Comparison of ENCODE assay signal across 8 mouse cellular contexts in the genomic region with DNA sequence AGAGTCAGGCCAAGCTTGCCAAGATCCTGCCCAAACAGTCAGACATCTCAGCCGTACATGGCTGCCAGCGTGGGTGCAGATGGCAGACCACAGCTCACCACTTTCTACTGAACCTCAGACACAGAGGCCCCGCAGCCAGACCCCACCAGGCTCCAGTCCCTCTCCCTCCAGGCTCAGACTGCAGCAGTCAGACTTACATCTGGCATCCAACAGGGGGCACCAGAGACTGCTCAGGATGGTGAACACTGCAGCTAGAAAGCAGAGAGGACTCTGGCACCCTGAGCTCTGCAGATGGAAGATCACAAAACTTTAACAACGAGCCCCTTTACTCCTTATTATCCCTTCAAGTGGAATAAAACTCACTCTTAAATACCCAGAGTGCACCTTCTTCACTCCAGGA. TPM values are rescaled to one million over a fixed set of nuclear protein-coding genes. Genes with fewer than 3 reads are reported as not detected.
DNase-seq lines count a peak whose midpoint lies in the region; ATAC-seq lines count a peak whose summit lies in the region.

No protein-coding gene starts in this region.

- H3K27me3 ChIP-seq in kidney, embryonic 16.5 days (ENCODE audit: insufficient read depth, low read length): no peaks in the 10 kb centered on the region
- peaks cover 14% of the 10 kb centered on the region for H3K27me3 ChIP-seq in limb, embryonic 13.5 days
- no peaks in the 10 kb centered on the region for H3K27me3 ChIP-seq in neural tube, embryonic 14.5 days (ENCODE audit: control insufficient read depth, insufficient read depth, low read length)

- H3K36me3 ChIP-seq in kidney, embryonic 16.5 days (ENCODE audit: insufficient read depth, low read length): no peaks in the 10 kb centered on the region
- H3K36me3 ChIP-seq in limb, embryonic 13.5 days: no peaks in the 10 kb centered on the region
- H3K36me3 ChIP-seq in neural tube, embryonic 14.5 days (ENCODE audit: control insufficient read depth, insufficient read depth, low read length): no peaks in the 10 kb centered on the region

- no peaks in the 10 kb centered on the region for H3K9me3 ChIP-seq in kidney, embryonic 16.5 days (ENCODE audit: low read length)
- H3K9me3 ChIP-seq in limb, embryonic 13.5 days: no peaks in the 10 kb centered on the region
- H3K9me3 ChIP-seq in neural tube, embryonic 14.5 days (ENCODE audit: control insufficient read depth, low read length): no peaks in the 10 kb centered on the region

- H3K9ac ChIP-seq in kidney, embryonic 16.5 days (replicated peaks; ENCODE audit: low read length): no peak overlapping the region
- H3K9ac ChIP-seq in limb, embryonic 13.5 days: no peak overlapping the region
- H3K9ac ChIP-seq in neural tube, embryonic 14.5 days (replicated peaks; ENCODE audit: low read depth, low read length): no peak overlapping the region

- no peak overlapping the region for H3K27ac ChIP-seq in kidney, embryonic 16.5 days (ENCODE audit: low read length)
- H3K27ac ChIP-seq in limb, embryonic 13.5 days: no peak overlapping the region
- no peak overlapping the region for H3K27ac ChIP-seq in neural tube, embryonic 14.5 days (ENCODE audit: low read depth, low read length)

- DNase-seq in 3T3-L1 (ENCODE audit: low read depth, low spot score) (peak; percentile 71), adipocyte (ENCODE audit: low spot score) (peak; percentile 48)
- peak; percentile 88 for DNase-seq in embryo, embryonic 10 days (ENCODE audit: low spot score)
- DNase-seq in thymus, postnatal 4 days: peak; percentile 69

- H3K4me2 ChIP-seq in kidney, embryonic 16.5 days (replicated peaks; ENCODE audit: low read depth, low read length): no peak overlapping the region
- no peak overlapping the region for H3K4me2 ChIP-seq in limb, embryonic 13.5 days (replicated peaks)
- no peak overlapping the region for H3K4me2 ChIP-seq in neural tube, embryonic 14.5 days (ENCODE audit: low read depth, low read length)

- H3K4me1 ChIP-seq in kidney, embryonic 16.5 days (ENCODE audit: insufficient read depth, low read length): no peaks in the 10 kb centered on the region
- 0 out of 2 replicates have a peak, but pooled peaks cover 4% of the 10 kb centered on the region for H3K4me1 ChIP-seq in limb, embryonic 13.5 days
- no peaks in the 10 kb centered on the region for H3K4me1 ChIP-seq in neural tube, embryonic 14.5 days (ENCODE audit: control insufficient read depth, insufficient read depth, low read length)

- no peak overlapping the region for H3K4me3 ChIP-seq in kidney, embryonic 16.5 days (ENCODE audit: low read length)
- H3K4me3 ChIP-seq in limb, embryonic 13.5 days: no peak overlapping the region
- no peak overlapping the region for H3K4me3 ChIP-seq in neural tube, embryonic 14.5 days (ENCODE audit: low read depth, low read length)

- WGBS in kidney, embryonic 16.5 days: 13% methylated on average over 4 of the region's 4 CpGs
- WGBS in limb, embryonic 13.5 days: 21% methylated on average over 4 of the region's 4 CpGs
- WGBS in neural tube, embryonic 14.5 days: 31% methylated on average over 4 of the region's 4 CpGs

- ATAC-seq in granulocyte monocyte progenitor cell, adult 5-6 weeks (replicated peaks; ENCODE audit: poor library complexity, severe bottlenecking): peak; percentile 58
- ATAC-seq in kidney, embryonic 16.5 days (ENCODE audit: low FRiP score, low TSS enrichment): peak; percentile 81
- ATAC-seq in limb, embryonic 13.5 days (ENCODE audit: low FRiP score, low read depth): peak; percentile 87
- ATAC-seq in neural tube, embryonic 14.5 days (ENCODE audit: low read depth): peak; percentile 85

RNA-seq across cellular contexts. Expression of a gene that starts 44.3 kb away (rescaled TPM):
- total RNA-seq in granulocyte monocyte progenitor cell, adult 5-6 weeks (2014; fragmentation: Nextera tagmentation): 33.5 and 41.3 TPM in 2 replicates
- total RNA-seq in granulocyte monocyte progenitor cell, adult 5-6 weeks (2017): 75.7 and 77.1 TPM in 2 replicates
- 61.6 and 63.2 TPM in 2 replicates for polyA plus RNA-seq in kidney, embryonic 16.5 days (2015; fragmentation: Nextera tagmentation; extraction: Ambion mirVana)
- 60.7 and 62.6 TPM in 2 replicates for polyA plus RNA-seq in limb, embryonic 13.5 days (2015; fragmentation: Nextera tagmentation; extraction: Ambion mirVana)
- 50.4 and 54.8 TPM in 2 replicates for polyA plus RNA-seq in neural tube, embryonic 14.5 days (2014; fragmentation: Nextera tagmentation; extraction: Ambion mirVana)
